Mouse (Mus musculus) small intestine, adult 2 months (tissue): Measurements from ENCODE around the gene Dad1.

ENCODE experiments used
- CTCF ChIP-seq: fragments of 200-500 bp; IDR thresholded peaks from 2 replicates; pipeline ENCODE4 v1.5.1; 2012; ENCODE audit warnings: low read depth, mild to moderate bottlenecking, control low read depth, inconsistent platforms, low read length, moderate library complexity, mixed read lengths; ENCODE audit not compliant: insufficient replicate concordance, insufficient read length; ENCODE audit errors: extremely low read depth
- POLR2A ChIP-seq: fragments of 200-500 bp; IDR thresholded peaks from 2 replicates; pipeline ENCODE4 v1.6.1; 2012; ENCODE audit warnings: low read depth, mild to moderate bottlenecking, control low read depth, inconsistent platforms, low read length, moderate library complexity

DNA sequence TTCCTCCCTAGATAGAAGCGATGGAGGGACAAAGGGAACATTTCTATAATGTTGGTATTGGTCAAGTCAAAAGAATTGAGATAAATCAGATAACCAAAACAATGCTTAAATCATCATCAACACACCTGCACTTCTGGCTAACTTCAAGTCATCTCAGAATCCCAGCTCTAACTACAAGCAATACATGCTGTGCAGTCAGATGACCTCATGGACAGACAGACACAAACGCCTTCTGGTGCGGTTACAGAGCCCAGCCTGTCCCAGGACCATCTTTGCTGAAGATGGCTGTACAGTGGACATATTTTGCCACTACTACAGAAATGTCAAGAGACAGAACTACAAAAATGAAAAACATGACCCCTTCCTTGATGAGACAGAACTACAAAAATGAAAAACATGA is 16.5 kb upstream of the Dad1 start:
- TF ChIP-seq CTCF (no peak), POLR2A (no peak)
